Mouse (Mus musculus) liver, adult 2 months (tissue): ENCODE data around the gene Foxk2. TPM values are rescaled to one million over a fixed set of nuclear protein-coding genes. Genes with fewer than 3 reads are reported as not detected.

Experiments
- DNase-seq: peaks from one replicate; pipeline ENCODE4 v3.0.0-alpha.2; 2011; ENCODE audit warnings: low read depth, low spot score; ENCODE audit errors: extremely low read depth
- H3K27ac ChIP-seq: fragments of 200-500 bp; replicated peaks from 2 replicates; pipeline ENCODE4 v1.5.1; 2012; ENCODE audit warnings: low read depth, mild to moderate bottlenecking, control low read depth, inconsistent platforms, low read length; ENCODE audit not compliant: insufficient read depth
- H3K27me3 ChIP-seq: fragments of 200-500 bp; 2 replicates; pipeline ENCODE4 v1.6.1; 2012; ENCODE audit warnings: mild to moderate bottlenecking, moderate library complexity, low read length, inconsistent platforms; ENCODE audit not compliant: control insufficient read depth, insufficient read depth
- H3K36me3 ChIP-seq: fragments of 200-500 bp; 2 replicates; pipeline ENCODE4 v1.6.1; 2012; ENCODE audit warnings: low read length, inconsistent platforms; ENCODE audit not compliant: control insufficient read depth, insufficient read depth
- H3K4me1 ChIP-seq: fragments of 200-500 bp; 2 replicates; pipeline ENCODE4 v1.6.1; 2011; ENCODE audit warnings: low read length; ENCODE audit not compliant: control insufficient read depth, insufficient read depth
- H3K4me3 ChIP-seq: fragments of 200-500 bp; 2 replicates; pipeline ENCODE4 v1.5.1; 2011; ENCODE audit warnings: low read depth, mild to moderate bottlenecking, control low read depth, low read length, moderate library complexity; ENCODE audit not compliant: insufficient read depth
- H3K79me2 ChIP-seq: fragments of 200-500 bp; 2 replicates; pipeline ENCODE4 v1.6.1; 2012; ENCODE audit warnings: inconsistent platforms, mild to moderate bottlenecking, low read length, moderate library complexity; ENCODE audit not compliant: control insufficient read depth, insufficient read depth
- H3K9ac ChIP-seq: fragments of 200-500 bp; 2 replicates; pipeline ENCODE4 v1.6.1; 2012; ENCODE audit warnings: low read depth, mild to moderate bottlenecking, control low read depth, inconsistent platforms, low read length
- CTCF ChIP-seq: fragments of 200-500 bp; IDR thresholded peaks from 2 replicates; pipeline ENCODE4 v1.5.1; 2011; ENCODE audit warnings: low read depth, low read length, control low read depth
- POLR2A ChIP-seq: fragments of 200-500 bp; IDR thresholded peaks from 2 replicates; pipeline ENCODE4 v1.6.1; 2011; ENCODE audit warnings: low read length, control low read depth; ENCODE audit not compliant: insufficient read depth; ENCODE audit errors: extremely low read depth
- WGBS: fragments of 180-500 bp; shearing (Covaris S2); methylation state at CpG from one replicate; pipeline ENCODE4 v1.1.7; 2018; 5-methylcytosine and 5-hydroxymethylcytosine counted together
- polyA plus RNA-seq: library from polyadenylated mRNA; depleted of rRNA; stranded (reverse); fragments of >200 nt; gene quantifications from 2 replicates; pipeline ENCODE4 v1.2.3, GENCODE M21; 2012; rRNA removed
- total RNA-seq: library from RNA; depleted of rRNA; stranded (reverse); fragments of >200 nt; gene quantifications from 2 replicates; pipeline ENCODE4 v1.2.3, GENCODE M21; 2014; rRNA removed

The Foxk2 gene
- total and polyA plus RNA-seq, 2 experiments = 4.3 to 17.5 TPM

DNA sequence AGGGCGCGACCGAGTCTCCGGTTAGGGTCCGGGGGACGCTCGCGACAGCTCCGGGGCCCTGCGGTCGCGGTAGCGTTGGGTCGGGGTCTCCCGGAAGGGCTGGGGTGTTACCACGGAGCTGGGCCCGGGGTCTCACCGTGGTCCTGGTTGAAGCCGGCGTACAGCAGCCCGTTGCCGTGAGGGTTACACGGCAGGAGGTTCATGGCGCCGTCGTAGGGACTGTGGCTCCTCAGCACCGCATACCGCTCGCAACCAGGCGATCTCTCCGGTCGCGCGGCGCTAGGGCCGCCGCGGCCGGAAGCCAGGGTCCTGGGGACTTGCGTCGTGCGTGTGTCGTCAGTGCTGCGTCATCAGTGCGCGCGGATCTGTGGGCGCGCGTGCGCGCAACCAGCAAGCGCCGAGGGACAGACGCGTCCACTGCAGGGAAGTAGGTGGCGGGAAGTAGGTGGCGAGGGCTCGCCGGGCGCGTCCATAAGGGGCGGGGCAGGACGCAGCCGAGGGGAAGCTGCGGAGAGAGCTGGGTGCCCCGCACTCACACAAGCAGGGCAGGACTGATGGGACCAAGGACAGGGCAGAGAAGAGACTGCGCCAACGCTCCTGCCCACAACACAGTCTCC, 94.4 kb downstream of the Foxk2 start, which contains the start of gene Wdr45b:
TSS of gene Wdr45b (minus strand) at position 355 of the 617 bp plus-strand sequence.
- Histone ChIP-seq H3K27ac (peak within 1 kb of the TSS; percentile 96), H3K27me3 (no peaks in the 10 kb centered on the region), H3K9ac (peak within 1 kb of the TSS; percentile 98), H3K79me2 (peaks cover 39% of the 10 kb centered on the region), H3K4me3 (peak within 1 kb of the TSS; percentile 94), H3K36me3 (peaks cover 1% of the 10 kb centered on the region; the same call in 1 of the 2 replicates), H3K4me1 (peaks cover 23% of the 10 kb centered on the region)
- TF ChIP-seq POLR2A = peak; percentile 80
- TF ChIP-seq CTCF = no peak
- WGBS = under 1% methylated on average over 69 of the region's 69 CpGs
- DNase-seq = peak; percentile 90

Other genes starting within 250 kb of the Foxk2 start
- gene Cd7, start 220.6 kb upstream of the Foxk2 start, total RNA-seq = 0.20 and 0.55 TPM in 2 replicates
- gene Cd7, start 220.6 kb upstream of the Foxk2 start, polyA plus RNA-seq = 1.5 and 3.4 TPM in 2 replicates
- not detected in 2 replicates for gene Sectm1b, start 196.4 kb upstream of the Foxk2 start, total RNA-seq
- gene Sectm1b, start 196.4 kb upstream of the Foxk2 start, polyA plus RNA-seq = 0.11 and 0.18 TPM in 2 replicates
- gene Sectm1a, start 178.8 kb upstream of the Foxk2 start, total RNA-seq = 0.55 and 0.67 TPM in 2 replicates
- 0.76 and 0.81 TPM in 2 replicates for gene Sectm1a, start 178.8 kb upstream of the Foxk2 start, polyA plus RNA-seq
- not detected in 2 replicates for gene Tex19.2, start 141.3 kb upstream of the Foxk2 start, total RNA-seq
- gene Tex19.2, start 141.3 kb upstream of the Foxk2 start, polyA plus RNA-seq = not detected in 2 replicates
- gene Tex19.1, start 113.8 kb upstream of the Foxk2 start, total RNA-seq = not detected in 2 replicates
- gene Tex19.1, start 113.8 kb upstream of the Foxk2 start, polyA plus RNA-seq = not detected in 2 replicates
- gene Uts2r, start 99.7 kb upstream of the Foxk2 start, total RNA-seq = not detected in 2 replicates
- not detected in 2 replicates for gene Uts2r, start 99.7 kb upstream of the Foxk2 start, polyA plus RNA-seq
- 6.1 and 7.5 TPM in 2 replicates for gene Hexdc, start 55.6 kb upstream of the Foxk2 start, total RNA-seq
- gene Hexdc, start 55.6 kb upstream of the Foxk2 start, polyA plus RNA-seq = 7.4 and 11.6 TPM in 2 replicates
- gene Ogfod3, start 55.3 kb upstream of the Foxk2 start, total RNA-seq = 5.4 and 7.9 TPM in 2 replicates
- gene Ogfod3, start 55.3 kb upstream of the Foxk2 start, polyA plus RNA-seq = 8.2 and 8.6 TPM in 2 replicates
- 8.0 TPM in 2 replicates for gene Cybc1, start 30.7 kb upstream of the Foxk2 start, total RNA-seq
- 8.2 and 10.9 TPM in 2 replicates for gene Cybc1, start 30.7 kb upstream of the Foxk2 start, polyA plus RNA-seq
- gene Narf, start 22.7 kb upstream of the Foxk2 start, total RNA-seq = 39.8 and 44.3 TPM in 2 replicates
- gene Narf, start 22.7 kb upstream of the Foxk2 start, polyA plus RNA-seq = 39.5 and 45.3 TPM in 2 replicates
- gene Wdr45b, start 94.5 kb downstream of the Foxk2 start, total RNA-seq = 27.6 and 30.0 TPM in 2 replicates
- 34.8 and 45.1 TPM in 2 replicates for gene Wdr45b, start 94.5 kb downstream of the Foxk2 start, polyA plus RNA-seq
- gene Rab40b, start 128.3 kb downstream of the Foxk2 start, total RNA-seq = 0.67 and 0.74 TPM in 2 replicates
- gene Rab40b, start 128.3 kb downstream of the Foxk2 start, polyA plus RNA-seq = 0.57 and 0.87 TPM in 2 replicates
- gene Fn3krp, start 161.4 kb downstream of the Foxk2 start, total RNA-seq = 10.4 and 12.7 TPM in 2 replicates
- 5.5 and 7.6 TPM in 2 replicates for gene Fn3krp, start 161.4 kb downstream of the Foxk2 start, polyA plus RNA-seq
- 12.0 and 13.4 TPM in 2 replicates for gene Fn3k, start 174.9 kb downstream of the Foxk2 start, total RNA-seq
- 17.1 and 18.5 TPM in 2 replicates for gene Fn3k, start 174.9 kb downstream of the Foxk2 start, polyA plus RNA-seq
- gene Tbcd, start 192.0 kb downstream of the Foxk2 start, total RNA-seq = 23.5 and 27.6 TPM in 2 replicates
- gene Tbcd, start 192.0 kb downstream of the Foxk2 start, polyA plus RNA-seq = 31.8 and 33.4 TPM in 2 replicates